Mouse (Mus musculus) adrenal gland, postnatal 36 days (tissue): ENCODE results near the gene Stk25. TPM values are rescaled to one million over a fixed set of nuclear protein-coding genes. Genes with fewer than 3 reads are reported as not detected.

Source experiments
- DNase-seq, 2 experiments: peaks; one replicate each; pipeline ENCODE4 v3.0.0; 2021; ENCODE audit warnings: mixed read lengths in 1 of 2
- total RNA-seq, 2 experiments: library from RNA; stranded (reverse); gene quantifications; 2 replicates each; pipeline ENCODE4 v1.2.3; 2021

The Stk25 gene
- total RNA-seq, 2 experiments from 2014 or later: 127 to 129 TPM

DNA sequence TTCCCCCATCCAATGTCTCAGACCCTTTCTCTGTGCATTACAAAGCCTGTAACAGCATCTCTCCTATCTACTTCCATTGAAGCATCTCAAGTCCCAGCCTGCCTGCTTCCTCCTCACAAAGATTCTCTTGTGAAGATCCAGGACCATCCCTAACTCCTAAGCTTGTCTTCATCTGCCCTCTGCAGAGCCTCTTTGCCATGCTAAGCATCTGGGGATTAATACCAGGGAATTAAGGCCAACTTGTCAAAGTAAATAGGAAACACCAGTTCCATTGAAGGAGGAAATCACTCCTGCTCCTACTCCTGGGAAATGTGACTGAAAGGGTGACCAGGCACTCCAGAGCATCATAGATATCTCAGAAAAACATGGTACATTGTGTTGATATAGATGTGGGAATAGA is 11.5 kb upstream of the Stk25 start:
- DNase-seq: no peak

DNA sequence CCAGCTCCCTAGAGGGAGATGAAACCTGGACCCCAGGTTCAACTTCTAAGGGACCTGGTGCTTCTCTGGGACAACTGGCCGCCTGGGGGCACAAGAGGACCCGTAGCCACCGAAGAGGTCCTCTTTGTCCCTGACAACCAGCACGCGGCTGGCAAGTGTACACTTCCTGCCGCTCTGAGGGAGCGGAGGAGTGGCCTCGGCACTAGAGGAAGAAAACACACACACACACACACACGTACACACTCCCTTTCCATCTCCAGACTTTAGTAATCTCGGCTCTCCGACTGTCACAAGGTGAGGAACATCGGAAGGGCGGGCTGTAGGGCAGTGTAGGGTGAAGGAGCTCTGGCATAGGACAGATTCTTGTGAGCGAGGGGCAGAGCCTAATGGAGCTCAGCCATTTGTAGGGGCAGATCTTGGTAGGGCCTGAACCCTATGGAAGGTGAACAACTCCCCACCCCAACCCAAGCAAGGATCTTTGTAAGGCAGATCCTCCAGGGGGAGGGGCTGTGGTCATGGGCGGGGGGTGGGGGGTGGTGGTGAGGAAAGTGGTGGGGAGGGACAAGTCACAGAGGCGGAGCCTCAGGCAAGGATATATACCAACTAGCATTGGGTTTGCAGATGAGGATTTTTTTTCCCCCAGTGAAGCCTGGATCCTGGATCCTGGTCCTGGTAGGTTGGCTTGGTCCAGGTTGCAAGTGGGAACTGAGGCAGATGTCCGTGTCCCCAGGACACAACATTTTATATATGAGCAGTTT is 10.5 kb upstream of the Stk25 start:
- peak; percentile 85 to 92 for DNase-seq

DNA sequence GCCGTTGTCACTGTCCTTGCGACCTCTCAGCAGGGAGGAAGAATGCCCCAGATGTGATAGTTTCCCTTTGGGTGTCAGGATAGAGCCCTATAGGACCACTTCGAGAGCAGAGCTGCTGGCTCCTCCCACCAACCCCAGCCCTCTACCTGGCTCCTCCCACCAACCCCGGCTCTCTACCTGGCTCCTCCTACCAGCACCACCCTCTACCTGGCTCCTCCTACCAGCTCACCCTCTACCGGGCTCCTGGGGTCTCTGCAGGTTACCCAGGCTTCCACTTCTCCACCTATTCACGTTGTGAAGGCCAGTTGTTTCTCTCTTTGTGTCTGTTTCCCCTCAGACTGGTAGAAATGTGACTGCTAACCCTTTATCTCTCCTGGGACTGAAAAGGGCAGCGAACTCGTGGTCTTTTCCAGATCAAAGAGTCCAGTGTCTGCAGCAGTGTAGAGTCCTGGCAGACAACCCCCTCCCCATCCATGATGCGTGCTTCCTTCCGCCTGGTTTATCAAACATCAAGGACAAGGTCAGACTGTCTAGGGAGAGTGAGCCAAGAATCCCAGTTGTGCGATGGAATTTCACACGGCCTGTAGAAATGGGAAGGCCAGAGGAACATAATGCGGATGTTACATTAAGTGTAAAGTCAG is 9.4 kb upstream of the Stk25 start:
- DNase-seq: peak; percentile 72 to 75

DNA sequence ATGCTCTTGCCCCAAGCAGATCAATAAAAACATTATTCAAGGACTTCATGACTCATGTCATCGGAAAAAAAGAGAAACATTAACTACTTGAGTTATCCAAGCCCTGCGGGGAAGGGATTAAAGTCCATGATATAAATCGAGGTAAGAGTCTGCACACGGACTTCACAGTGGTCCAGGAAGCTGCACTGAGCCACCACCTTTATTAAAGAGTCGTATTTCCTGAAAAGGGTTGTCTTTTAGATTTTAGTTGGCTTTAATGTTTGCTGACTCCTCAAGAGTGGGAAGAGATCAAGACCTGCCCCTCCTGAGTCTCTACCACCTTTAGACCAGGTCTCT is 1.5 kb downstream of the Stk25 start:
- DNase-seq: no peak

DNA sequence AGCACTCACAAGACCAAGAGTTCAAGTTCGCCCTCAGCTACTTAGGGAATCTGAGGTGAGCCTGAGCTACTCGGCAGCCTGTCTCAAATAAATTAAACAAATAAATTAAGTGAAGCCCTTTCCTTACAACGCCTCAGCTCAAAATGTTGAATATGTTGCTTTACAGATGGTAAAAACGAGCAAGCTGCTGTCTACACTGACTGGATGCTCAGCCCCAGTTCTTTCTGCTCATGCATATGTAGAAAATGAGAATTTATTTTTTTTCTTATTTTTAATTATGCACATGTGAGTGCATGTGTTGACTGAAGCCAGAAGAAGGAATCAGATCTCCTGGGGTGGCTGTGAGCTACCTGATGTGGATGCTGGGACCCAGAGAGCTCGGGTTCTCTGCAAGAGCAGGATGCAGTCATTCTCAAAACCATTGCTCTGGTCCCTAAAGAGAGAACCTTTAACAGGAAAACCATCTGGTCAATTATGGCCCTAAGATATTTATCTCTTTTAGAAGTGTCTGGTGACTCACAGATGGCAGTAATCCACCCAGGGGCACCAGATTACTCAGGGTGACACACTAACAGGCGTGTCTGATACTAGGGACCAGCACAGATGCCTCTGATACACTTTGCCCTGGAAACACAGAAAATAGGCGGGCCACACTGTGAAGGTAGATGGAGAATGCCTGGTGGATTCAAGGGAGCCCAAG is 2.0 kb downstream of the Stk25 start:
- DNase-seq: no peak

DNA sequence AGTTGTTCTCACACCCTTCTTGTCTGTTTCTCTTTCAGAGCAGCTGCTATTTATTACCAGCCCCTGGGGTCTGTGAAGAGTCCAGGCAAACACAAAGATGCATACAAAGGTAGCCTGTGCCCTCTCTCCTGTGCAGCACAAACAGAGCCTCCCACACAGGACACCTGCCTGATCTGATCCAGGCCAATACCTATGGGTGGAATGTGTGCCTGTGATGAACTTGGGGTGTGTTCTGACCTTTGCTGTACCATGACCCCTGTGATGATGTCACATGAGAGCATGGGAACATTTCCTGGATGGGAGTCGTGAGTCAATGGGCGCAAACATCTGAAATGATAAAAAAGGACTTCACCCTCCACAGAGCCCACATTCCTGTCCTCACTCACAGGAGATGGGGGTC is 3.7 kb downstream of the Stk25 start:
- no peak for DNase-seq

DNA sequence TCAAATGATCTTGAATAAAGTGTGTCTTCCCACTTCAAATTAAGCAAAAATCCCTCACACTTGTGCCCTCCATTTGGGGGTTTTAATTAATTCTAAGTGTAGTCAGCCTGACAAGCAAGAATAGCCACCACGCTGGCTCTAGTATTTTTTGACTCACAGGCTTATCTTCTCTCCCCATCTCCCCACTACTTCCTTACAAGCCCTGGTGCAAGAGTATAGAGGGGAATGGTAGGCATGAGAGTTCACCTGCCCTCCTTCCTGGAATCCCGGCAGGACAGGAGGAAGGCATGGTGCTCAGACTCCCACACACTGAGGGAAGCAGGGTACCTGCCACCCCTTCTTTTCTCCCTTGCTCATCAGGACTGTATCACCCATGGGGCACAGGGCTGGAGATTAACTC is 4.2 kb downstream of the Stk25 start:
- DNase-seq: no peak

DNA sequence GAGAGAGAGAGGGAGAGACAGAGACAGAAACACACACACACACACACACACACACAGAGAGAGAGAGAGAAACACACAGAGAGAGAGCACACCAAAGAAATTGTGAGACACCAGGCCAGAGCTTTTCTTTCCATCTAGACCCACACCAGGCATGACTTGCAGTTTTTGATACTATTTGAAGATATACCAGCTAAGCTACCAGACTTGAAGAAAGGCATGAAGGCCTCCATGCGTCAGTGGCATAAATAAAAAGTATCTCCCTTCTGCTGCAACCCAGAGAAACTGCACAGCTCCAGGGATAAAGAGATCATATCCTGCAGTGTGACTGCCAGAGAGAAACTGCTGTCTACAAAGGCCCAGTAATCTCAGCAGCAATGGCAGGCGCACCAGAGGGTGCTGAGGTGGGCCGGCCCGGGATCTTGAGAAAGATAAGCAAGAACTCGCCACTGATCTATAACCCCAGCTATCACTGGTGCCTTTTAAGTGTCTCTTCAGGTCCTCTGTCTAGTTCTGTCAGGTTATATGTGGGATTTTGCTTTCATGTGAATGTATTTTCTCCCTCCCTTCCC is 8.8 kb downstream of the Stk25 start:
- DNase-seq: no peak

DNA sequence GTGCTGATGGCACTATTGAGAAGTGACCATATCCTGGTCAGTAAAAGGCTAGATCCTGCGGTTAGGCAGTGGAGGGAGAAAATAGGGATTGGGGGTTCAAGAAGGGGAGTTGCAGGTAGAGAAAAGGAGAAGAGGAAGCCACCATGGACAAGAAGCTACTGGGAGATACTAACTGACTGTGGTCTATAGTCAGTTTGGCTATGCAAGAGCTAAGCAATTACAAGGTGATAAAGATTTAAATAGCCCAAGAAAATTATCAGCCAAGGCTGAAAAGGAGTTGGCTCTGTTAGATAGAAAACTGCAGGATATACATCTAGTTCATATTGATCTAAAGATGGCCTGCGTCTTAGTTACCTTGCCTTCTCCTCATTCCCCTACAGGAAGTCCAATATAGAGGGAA is 15.8 kb downstream of the Stk25 start:
- no peak for DNase-seq

DNA sequence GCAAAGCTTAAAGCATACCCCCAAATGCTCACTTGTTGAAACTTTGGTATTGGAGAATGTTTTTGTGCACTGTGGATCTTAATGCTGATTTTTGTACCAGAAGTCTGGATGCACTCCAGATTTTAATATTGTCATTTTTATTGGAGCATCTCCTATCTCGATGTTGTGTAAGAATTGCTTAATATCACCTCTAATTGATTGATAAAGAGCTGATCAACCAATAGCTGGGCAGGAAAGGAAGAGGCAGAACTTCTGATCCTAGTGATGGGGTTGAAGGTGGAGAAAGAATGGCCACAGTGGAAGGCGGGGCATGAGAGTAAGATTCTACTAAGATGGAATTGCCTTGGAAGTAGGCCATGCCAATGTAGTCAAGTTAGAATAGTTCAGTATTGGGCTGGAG is 16.5 kb downstream of the Stk25 start:
- DNase-seq: no peak

DNA sequence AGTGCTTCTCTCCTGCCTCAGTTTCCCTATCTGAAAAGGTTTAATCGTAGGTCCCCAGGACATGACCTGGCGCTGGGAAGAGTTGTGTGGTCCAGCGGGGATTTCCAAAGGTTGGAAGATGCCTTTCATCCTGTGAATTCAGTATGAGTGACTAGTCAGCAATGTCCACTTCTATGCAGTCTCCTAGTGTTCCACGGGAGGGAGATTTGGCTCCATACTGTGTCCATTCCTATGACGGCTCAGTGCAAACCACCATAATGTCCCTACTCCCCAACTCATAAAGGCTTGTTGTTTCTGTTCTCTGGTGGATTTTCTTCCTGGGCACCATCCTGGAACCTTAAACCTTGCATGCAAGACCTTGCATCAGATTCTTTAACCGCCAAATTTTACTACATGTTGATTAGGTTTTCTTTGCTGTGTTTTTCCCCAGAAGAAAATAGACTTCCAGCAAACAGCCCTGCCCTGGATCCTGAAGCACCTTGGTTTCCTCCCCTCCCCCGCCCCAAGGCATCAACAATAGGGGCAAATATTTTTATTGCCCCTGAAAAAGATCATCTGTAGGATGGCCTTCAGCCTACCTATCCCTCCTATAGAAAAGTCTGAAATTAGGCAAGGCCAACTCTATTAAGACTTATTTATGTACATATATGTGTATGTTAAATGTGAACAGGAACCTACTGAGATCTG is 22.1 kb downstream of the Stk25 start:
- no peak for DNase-seq

DNA sequence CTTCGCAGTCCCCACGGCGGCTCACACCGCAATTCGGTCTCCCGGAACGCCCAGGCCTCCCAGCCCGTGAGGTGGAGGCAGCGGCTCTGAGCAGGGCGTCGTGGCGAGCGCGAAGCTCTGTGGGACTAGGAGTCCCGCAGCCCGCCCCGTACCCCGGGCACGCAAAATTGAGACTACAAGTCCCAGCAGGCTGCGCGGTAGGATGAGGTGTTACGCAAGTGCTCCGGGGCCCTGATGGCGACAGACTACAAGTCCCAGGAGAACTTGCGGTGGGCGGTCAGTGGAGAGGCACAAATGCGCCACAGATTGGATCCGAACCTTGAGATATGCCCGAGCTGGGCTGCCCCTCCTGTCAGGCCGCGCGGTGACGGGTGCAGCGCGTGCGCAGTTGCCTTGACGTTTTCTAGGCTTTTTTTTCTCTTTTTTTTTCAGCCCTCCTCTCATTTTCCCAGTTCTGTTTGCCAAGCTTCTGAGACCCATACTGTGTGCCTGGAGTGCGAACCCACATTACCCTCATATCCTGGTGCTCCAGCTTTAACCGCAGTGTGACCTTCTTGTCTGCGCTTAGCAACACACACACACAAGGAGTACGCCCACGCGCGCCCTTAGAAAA is 22.8 kb downstream of the Stk25 start:
- DNase-seq: peak; percentile 98 to 99

DNA sequence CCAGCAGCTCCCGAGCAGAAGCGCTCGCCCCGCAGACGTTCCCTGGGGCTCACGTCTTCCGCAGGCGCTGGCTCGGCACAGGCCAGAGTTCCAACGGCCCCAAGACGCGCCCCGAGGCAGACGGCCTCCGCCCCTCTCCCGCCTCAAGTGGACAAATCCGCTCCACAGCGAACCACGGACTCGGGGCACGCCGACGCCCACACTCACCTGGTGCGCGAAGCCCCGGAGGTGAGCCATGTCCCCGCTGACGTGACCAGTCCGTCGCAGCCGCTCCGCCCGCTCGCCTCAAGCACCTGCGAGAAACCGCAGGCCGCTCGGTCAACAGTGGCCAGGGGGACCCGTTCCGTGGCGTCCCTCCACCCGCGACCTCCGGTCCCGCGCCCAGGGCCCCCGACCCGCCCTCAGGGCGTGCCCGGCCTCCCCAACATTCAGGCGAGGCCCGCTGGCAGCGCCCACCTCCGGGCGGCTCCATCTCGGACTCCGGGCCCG is 23.3 kb downstream of the Stk25 start:
- peak; percentile 56 to 63 for DNase-seq

DNA sequence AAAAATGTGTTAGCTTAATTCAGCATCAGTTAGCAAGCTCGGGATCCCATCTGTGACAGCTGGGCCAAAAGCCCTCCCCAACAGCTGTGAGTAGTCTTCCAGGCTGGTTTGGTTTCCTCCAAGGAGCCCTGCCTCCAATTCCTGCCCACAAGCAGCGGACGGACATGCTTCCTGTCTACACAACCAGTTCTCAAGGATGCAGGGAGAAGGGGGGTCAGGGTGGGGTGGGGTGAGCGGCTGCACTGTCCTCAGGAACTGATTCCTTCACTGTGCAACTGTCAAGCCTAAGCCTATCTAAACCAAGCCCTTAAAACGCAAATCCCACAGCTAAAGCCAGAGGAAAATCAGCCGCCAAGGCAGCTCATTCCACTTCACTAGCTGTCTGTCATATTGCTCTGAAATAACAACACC is 24.0 kb downstream of the Stk25 start:
- DNase-seq: peak; percentile 55 to 63

DNA sequence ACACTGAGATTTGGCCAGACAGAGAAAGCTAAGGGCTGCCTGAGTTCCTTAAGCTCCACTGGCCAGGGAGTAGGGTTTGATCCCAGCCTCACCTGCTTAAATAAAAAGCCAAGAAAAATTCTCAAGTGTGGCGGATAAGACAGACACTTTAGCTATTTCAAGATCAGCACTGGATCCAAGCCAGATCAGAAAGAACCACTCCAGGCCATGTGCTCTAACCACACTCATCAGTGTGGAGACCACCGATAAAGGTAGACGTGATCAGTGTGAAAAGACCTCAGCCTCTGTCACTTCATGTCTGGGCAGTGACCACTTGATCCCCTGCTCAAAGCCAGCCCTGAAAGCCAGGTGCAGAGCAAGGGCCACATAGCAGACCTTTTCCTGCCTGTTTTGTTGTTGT is 25.7 kb downstream of the Stk25 start:
- DNase-seq: no peak

DNA sequence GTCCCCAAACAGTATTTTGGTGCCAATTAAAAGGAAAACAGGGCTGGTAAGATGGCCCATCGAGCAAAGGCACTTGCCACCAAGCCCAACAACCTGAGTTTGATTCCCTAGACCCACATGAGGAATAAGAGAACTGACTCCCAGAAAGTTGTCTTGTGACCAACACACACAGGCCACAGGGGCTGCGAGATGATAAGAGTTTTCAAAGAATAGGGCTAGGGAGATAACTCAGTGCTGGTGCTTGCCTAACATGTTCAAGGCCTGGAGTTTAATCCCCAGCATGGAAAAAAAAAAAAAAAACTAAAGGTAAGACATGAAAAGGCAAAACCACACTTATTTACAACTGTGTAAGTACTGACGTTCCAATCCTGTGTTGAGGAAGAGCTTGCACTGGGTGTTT is 27.7 kb downstream of the Stk25 start:
- DNase-seq: no peak

DNA sequence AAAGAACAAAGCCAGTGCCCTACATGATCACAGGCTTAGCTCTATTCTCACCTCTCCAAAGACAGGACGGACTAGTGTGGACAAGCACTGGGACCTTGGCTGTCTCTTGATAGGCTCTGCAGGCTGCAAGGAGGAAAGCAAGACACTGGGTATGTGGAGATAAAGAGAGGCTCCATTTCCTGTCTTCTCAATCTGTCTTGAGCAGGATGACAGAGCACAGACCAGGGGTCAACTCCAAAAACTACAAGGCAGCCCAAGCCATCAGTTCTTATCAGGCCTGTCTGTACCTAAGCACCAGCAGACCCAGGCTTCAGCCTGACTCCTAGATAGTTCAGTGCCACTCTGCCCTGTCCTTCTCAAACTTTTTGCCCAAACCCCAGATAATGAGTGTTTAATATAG is 34.0 kb downstream of the Stk25 start:
- DNase-seq: no peak

DNA sequence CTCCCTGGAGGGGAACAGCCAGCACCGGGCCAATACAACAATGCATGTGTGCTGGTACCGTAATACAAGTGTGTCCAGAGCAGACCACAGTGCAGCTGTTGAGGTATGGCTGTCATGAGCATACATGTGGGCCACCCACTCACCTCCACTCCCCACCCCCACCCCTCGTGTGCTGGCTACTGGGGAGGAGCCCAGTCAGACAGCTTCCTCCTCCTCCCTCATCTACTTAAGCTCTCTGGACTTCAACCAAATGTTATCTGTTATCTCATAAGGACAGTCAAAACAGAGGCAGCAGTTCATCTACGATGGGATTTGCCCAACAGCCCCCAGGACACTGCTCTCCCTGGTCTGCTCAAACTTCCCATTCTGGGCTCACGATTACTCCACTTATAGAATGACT is 39.5 kb downstream of the Stk25 start:
- DNase-seq: no peak

DNA sequence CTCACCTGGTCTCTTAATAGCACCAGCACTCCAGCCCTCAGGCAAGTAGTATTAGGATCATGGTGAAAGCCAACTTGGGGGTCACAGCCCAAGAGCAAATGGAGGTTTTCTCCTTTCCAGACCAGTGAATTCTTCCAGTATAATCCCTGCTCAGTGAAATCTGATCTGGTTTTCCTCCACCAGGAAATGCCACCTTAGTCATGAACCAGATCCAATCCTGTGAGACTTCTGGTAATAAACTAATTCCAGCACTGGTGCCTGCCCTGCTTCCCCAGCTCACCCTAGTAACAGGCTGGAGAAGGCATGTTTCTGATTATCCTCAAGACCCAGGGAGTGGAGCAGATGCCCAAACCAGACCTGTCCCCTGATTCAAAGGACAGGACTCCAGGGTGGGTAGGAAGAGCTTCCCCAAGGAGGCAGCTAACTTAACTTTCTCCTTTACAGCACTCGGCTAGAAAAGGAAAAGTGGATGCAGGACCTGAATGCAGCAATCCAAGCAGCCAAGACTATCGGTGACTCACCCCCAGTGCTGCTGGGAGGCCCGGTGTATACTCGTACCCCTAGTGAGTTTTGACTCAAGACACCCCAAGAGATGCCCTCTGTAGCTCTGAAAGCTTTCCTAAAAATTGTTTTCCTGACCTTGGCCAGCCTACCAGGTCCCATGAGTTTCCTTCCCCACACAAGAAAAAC is 40.3 kb downstream of the Stk25 start:
- no peak for DNase-seq

DNA sequence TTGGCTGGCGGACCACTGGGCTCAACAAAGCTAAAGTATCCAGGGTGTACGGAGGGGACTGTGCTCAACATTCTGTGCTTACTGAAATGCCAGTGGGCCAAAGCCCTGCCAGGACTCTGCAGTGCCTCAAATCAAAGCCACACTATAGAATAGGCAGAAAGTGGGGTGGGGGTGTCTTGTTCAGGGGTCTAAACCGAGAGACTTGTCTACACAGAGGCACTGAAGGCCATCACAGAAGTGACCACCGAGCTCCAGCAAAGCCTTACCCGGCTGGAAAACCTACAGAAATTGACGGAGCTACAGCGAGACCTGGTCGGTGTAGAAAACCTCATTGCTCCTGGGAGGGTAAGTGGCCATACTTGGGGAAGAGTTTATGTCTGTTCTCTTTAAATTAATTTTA is 48.7 kb downstream of the Stk25 start:
- no peak for DNase-seq

DNA sequence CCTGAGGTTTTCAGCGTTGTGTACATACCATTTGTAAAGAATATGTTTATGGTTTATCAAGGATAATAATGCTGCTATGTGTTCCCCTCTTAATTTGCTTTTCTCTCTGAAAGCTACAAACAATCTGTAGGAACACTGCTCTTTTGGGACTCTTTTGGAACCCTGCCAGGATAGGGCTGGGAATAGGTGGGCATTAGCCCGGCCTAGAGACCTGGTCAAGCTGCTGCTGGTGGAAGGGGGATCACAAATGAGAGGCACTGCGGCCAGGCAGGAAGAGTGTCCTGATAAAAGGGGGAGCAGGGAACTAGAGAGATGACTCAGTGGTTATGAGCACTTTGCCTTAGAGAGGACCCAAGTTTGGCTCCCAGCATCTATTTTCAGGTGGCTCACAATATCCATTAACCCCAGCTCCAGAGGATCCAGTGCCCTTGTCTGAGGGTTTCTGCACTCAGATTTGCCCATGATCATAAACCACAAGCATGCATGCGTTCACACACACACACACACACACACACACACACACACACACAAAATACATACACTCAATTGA is 49.7 kb downstream of the Stk25 start:
- DNase-seq: no peak
